In genomic region chr4:100723053-100723452, GRCm38 (mm10) we compare ENCODE assay signal across 14 mouse cellular contexts. TPM values are rescaled to one million over a fixed set of nuclear protein-coding genes. Genes with fewer than 3 reads are reported as not detected.
DNase-seq lines count a peak whose midpoint lies in the region; ATAC-seq and TF ChIP-seq lines count a peak whose summit lies in the region.
"Had no signal": no experiment of that assay in that cellular context is flagged by ENCODE, and none has a peak within 500 bp of the region (broad histone marks: within the 10 kb centered on the region; RNA-seq: fewer than 3 reads in every experiment).

No protein-coding gene starts in this region.

- H3K4me1 ChIP-seq in heart, embryonic 10.5 days: no peaks in the 10 kb centered on the region
- no peaks in the 10 kb centered on the region for H3K4me1 ChIP-seq in heart, adult 2 months (ENCODE audit: control insufficient read depth, insufficient read depth, low read length)
- peaks cover 18% of the 10 kb centered on the region for H3K4me1 ChIP-seq in midbrain, embryonic 13.5 days (replicated peaks)
- peaks cover 7% of the 10 kb centered on the region for H3K4me1 ChIP-seq in midbrain, embryonic 11.5 days (ENCODE audit: control insufficient read depth, insufficient read depth, low read length)
- peaks cover 10% of the 10 kb centered on the region for H3K4me1 ChIP-seq in midbrain, embryonic 15.5 days
- H3K4me1 ChIP-seq in midbrain, embryonic 10.5 days: peaks cover 30% of the 10 kb centered on the region

- no peak overlapping the region for H3K27ac ChIP-seq in heart, embryonic 10.5 days
- H3K27ac ChIP-seq in heart, adult 2 months: no peak overlapping the region
- no peak overlapping the region for H3K27ac ChIP-seq in midbrain, embryonic 13.5 days
- H3K27ac ChIP-seq in midbrain, embryonic 11.5 days (ENCODE audit: low read depth, low read length): no peak overlapping the region
- 0 out of 2 replicates have a peak overlapping the region, but pooled peaks have one; percentile 11 for H3K27ac ChIP-seq in midbrain, embryonic 15.5 days
- H3K27ac ChIP-seq in midbrain, embryonic 10.5 days (replicated peaks): no peak overlapping the region

- no peaks in the 10 kb centered on the region for H3K36me3 ChIP-seq in heart, embryonic 10.5 days
- no peaks in the 10 kb centered on the region for H3K36me3 ChIP-seq in heart, adult 2 months (ENCODE audit: control insufficient read depth, insufficient read depth, low read length)
- no peaks in the 10 kb centered on the region for H3K36me3 ChIP-seq in midbrain, embryonic 13.5 days
- H3K36me3 ChIP-seq in midbrain, embryonic 11.5 days (ENCODE audit: control insufficient read depth, insufficient read depth, low read length): no peaks in the 10 kb centered on the region
- no peaks in the 10 kb centered on the region for H3K36me3 ChIP-seq in midbrain, embryonic 15.5 days (replicated peaks)
- H3K36me3 ChIP-seq in midbrain, embryonic 10.5 days: no peaks in the 10 kb centered on the region
- H3K36me3 ChIP-seq: G1E had no signal

- 73% methylated on average over 5 of the region's 5 CpGs for WGBS in heart, embryonic 10.5 days
- 78% methylated on average over 5 of the region's 5 CpGs for WGBS in heart, adult 2 months
- 29% methylated on average over 5 of the region's 5 CpGs for WGBS in midbrain, embryonic 13.5 days
- WGBS in midbrain, embryonic 11.5 days: 28% methylated on average over 5 of the region's 5 CpGs
- WGBS in midbrain, embryonic 15.5 days: 29% methylated on average over 5 of the region's 5 CpGs
- WGBS in midbrain, embryonic 10.5 days: 46% methylated on average over 5 of the region's 5 CpGs

- DNase-seq in heart, adult 11 months: peak; percentile 66
- no peak for DNase-seq in heart, postnatal 4 days
- peak; percentile 58 for DNase-seq in heart, embryonic 10.5 days (ENCODE audit: low spot score)
- no peak for DNase-seq in heart, adult 2 months
- no peak for DNase-seq in midbrain, embryonic 11.5 days (ENCODE audit: low spot score, missing footprints)
- DNase-seq in midbrain, embryonic 10.5 days (ENCODE audit: low spot score): no peak
- DNase-seq: cerebellum, adult 11-12 months had no signal

- no peak overlapping the region for H3K4me3 ChIP-seq in heart, embryonic 10.5 days
- no peak overlapping the region for H3K4me3 ChIP-seq in heart, adult 2 months
- H3K4me3 ChIP-seq in midbrain, embryonic 13.5 days (replicated peaks): no peak overlapping the region
- no peak overlapping the region for H3K4me3 ChIP-seq in midbrain, embryonic 11.5 days (ENCODE audit: low read depth, low read length)
- no peak overlapping the region for H3K4me3 ChIP-seq in midbrain, embryonic 15.5 days
- H3K4me3 ChIP-seq in midbrain, embryonic 10.5 days: no peak overlapping the region

- H3K79me2 ChIP-seq in heart, adult 2 months (replicated peaks; ENCODE audit: control insufficient read depth, insufficient read depth, low read length): no peaks in the 10 kb centered on the region

- intact Hi-C loops in heart, adult 2 months (cut with DNase I): loop anchor here (5.0 kb wide), 1 partner anchor 136 kb away; no protein-coding TSS in a partner anchor

- TF ChIP-seq EP300 in heart, adult 2 months (IDR thresholded peaks at IDR 0.05; ENCODE audit: insufficient read depth, low read depth, low read length): no peak

- no peak for TF ChIP-seq POLR2A in heart, adult 2 months (IDR thresholded peaks at IDR 0.05; ENCODE audit: insufficient read depth, low read depth, low read length)

- no peak for TF ChIP-seq CTCF in heart, adult 2 months (IDR thresholded peaks at IDR 0.05)

- ATAC-seq in midbrain, embryonic 13.5 days: 0 out of 2 replicates have a peak, but pooled peaks have one; percentile 51
- no peak for ATAC-seq in midbrain, embryonic 11.5 days (ENCODE audit: low FRiP score)
- ATAC-seq in midbrain, embryonic 15.5 days (replicated peaks): no peak
- ATAC-seq: activated CD4-positive, CD25-positive, alpha-beta regulatory T cell, adult 4 months; CD4-positive, CD25-positive, alpha-beta regulatory T cell, adult 4 months; Patski had no signal

- H3K27me3 ChIP-seq in heart, embryonic 10.5 days (ENCODE audit: insufficient read depth, poor library complexity, severe bottlenecking): no peaks in the 10 kb centered on the region
- H3K27me3 ChIP-seq in heart, adult 2 months (ENCODE audit: control insufficient read depth, insufficient read depth, low read length): no peaks in the 10 kb centered on the region
- H3K27me3 ChIP-seq in midbrain, embryonic 13.5 days: no peaks in the 10 kb centered on the region
- no peaks in the 10 kb centered on the region for H3K27me3 ChIP-seq in midbrain, embryonic 11.5 days (ENCODE audit: control insufficient read depth, insufficient read depth, low read length)
- no peaks in the 10 kb centered on the region for H3K27me3 ChIP-seq in midbrain, embryonic 15.5 days (replicated peaks)
- no peaks in the 10 kb centered on the region for H3K27me3 ChIP-seq in midbrain, embryonic 10.5 days (ENCODE audit: low read depth, poor library complexity, severe bottlenecking)
- H3K27me3 ChIP-seq: CH12.LX, Patski had no signal

- no peak overlapping the region for H3K9ac ChIP-seq in heart, adult 2 months (ENCODE audit: low read depth, low read length)
- H3K9ac ChIP-seq in midbrain, embryonic 13.5 days (replicated peaks): no peak overlapping the region
- no peak overlapping the region for H3K9ac ChIP-seq in midbrain, embryonic 11.5 days (ENCODE audit: low read length)
- no peak overlapping the region for H3K9ac ChIP-seq in midbrain, embryonic 15.5 days

- no peak overlapping the region for H3K4me2 ChIP-seq in midbrain, embryonic 13.5 days (replicated peaks)
- H3K4me2 ChIP-seq in midbrain, embryonic 11.5 days: no peak overlapping the region
- no peak overlapping the region for H3K4me2 ChIP-seq in midbrain, embryonic 15.5 days

- no peaks in the 10 kb centered on the region for H3K9me3 ChIP-seq in heart, embryonic 10.5 days
- H3K9me3 ChIP-seq in midbrain, embryonic 13.5 days: no peaks in the 10 kb centered on the region
- H3K9me3 ChIP-seq in midbrain, embryonic 11.5 days (ENCODE audit: control insufficient read depth, low read length): no peaks in the 10 kb centered on the region
- H3K9me3 ChIP-seq in midbrain, embryonic 15.5 days: no peaks in the 10 kb centered on the region
- no peaks in the 10 kb centered on the region for H3K9me3 ChIP-seq in midbrain, embryonic 10.5 days (replicated peaks)
- H3K9me3 ChIP-seq: G1E had no signal

RNA-seq across cellular contexts. Expression of gene Cachd1, which starts 53.4 kb away (rescaled TPM):
- total RNA-seq in heart, postnatal 4 days (2021): 10 to 100 TPM in 1 of 2 experiments, 1 to 10 TPM in 1; 9.7 to 12.9 TPM
- polyA plus RNA-seq in heart, embryonic 10.5 days (2016; fragmentation: Nextera tagmentation; extraction: Ambion mirVana): 8.7 and 17.2 TPM in 2 replicates
- 1 to 10 TPM; 2.0 to 3.5 TPM for total RNA-seq in heart, adult 2 months (2021)
- 5.1 and 6.1 TPM in 2 replicates for polyA plus RNA-seq in heart, adult 2 months (2012; rRNA removed)
- polyA plus RNA-seq in midbrain, embryonic 13.5 days (2015; fragmentation: Nextera tagmentation; extraction: Ambion mirVana): 30.0 and 38.9 TPM in 2 replicates
- polyA plus RNA-seq in midbrain, embryonic 11.5 days (2014; fragmentation: Nextera tagmentation; extraction: Ambion mirVana): 36.3 and 39.0 TPM in 2 replicates
- polyA plus RNA-seq in midbrain, embryonic 15.5 days (2015; fragmentation: Nextera tagmentation; extraction: Ambion mirVana): 41.8 and 48.7 TPM in 2 replicates
- 34.8 and 42.7 TPM in 2 replicates for polyA plus RNA-seq in midbrain, embryonic 10.5 days (2016; fragmentation: Nextera tagmentation; extraction: Ambion mirVana)
- polyA plus RNA-seq: activated CD4-positive, CD25-positive, alpha-beta regulatory T cell, adult 4 months; CD4-positive, CD25-positive, alpha-beta regulatory T cell, adult 4 months had no signal

Comparison
In these comparisons a context has a peak if more than half of its experiments do, and no peak if none do; other contexts are left out.
1. DNase-seq: peak in heart, adult 11 months (single experiment) and heart, embryonic 10.5 days (single experiment); none in heart, postnatal 4 days (single experiment), heart, adult 2 months (0 of 2), midbrain, embryonic 11.5 days (single experiment) and midbrain, embryonic 10.5 days (single experiment).